In the genomic region with DNA sequence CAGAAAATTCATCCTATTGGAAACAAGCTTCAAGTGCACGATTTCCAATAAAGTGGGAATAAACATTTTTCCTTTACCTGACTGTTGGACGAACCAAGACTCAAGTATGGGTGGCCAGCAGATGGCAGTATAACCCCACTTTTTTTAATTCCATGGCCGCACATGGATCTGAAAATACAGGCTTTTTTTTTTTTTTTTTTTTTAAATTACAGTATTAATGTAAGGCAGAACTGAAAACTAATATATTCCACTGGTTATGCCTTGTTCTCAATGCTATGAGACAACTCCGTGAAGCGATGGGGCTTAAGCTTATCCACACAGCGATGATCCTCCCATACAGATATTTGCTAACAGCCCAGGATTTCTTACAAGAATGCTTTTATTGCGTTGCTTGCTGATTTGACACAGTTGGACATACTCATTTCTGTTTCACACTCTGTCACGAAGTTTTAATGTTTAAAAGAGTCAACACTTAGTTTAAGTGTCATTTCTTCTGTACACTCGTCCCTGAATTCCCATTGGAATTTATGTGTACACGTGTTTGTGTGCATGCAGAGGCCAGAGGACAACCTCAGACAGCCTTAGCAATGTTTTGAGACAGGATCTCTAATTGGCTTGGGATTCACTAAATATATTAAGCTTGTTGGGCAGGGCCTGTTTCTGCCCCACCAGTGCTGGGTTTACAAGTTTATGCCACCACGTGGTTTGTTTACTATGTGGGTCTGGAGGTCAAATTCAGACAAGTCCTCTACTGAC, we compare ENCODE assay signal across 7 mouse cellular contexts.
DNase-seq lines count a peak whose midpoint lies in the region; ATAC-seq and TF ChIP-seq lines count a peak whose summit lies in the region.

No protein-coding gene starts in this region.

- H3K9ac ChIP-seq in lung, embryonic 14.5 days, result no peak overlapping the region
- 0 out of 2 replicates have a peak overlapping the region, but pooled peaks have one; percentile 23 for H3K9ac ChIP-seq in midbrain, embryonic 14.5 days (replicated peaks; ENCODE audit: low read length)

- H3K36me3 ChIP-seq in lung, embryonic 14.5 days (ENCODE audit: insufficient read depth), result no peaks in the 10 kb centered on the region
- H3K36me3 ChIP-seq in midbrain, embryonic 14.5 days (ENCODE audit: control insufficient read depth, insufficient read depth, low read length), result no peaks in the 10 kb centered on the region

- peak; percentile 28; the same call in 1 of the 2 replicates for ATAC-seq in lung, embryonic 14.5 days (ENCODE audit: insufficient read depth)
- ATAC-seq in midbrain, embryonic 14.5 days (ENCODE audit: low FRiP score, low TSS enrichment), result peak; percentile 64
- ATAC-seq in erythroid progenitor cell, adult 5-6 weeks (replicated peaks; ENCODE audit: low FRiP score, poor library complexity, severe bottlenecking), result no peak

- no peaks in the 10 kb centered on the region for H3K9me3 ChIP-seq in lung, embryonic 14.5 days (ENCODE audit: low read depth, low read length)
- H3K9me3 ChIP-seq in midbrain, embryonic 14.5 days (ENCODE audit: control insufficient read depth, low read length), result no peaks in the 10 kb centered on the region

- H3K4me3 ChIP-seq in lung, embryonic 14.5 days (ENCODE audit: low read depth, low read length), result no peak overlapping the region
- H3K4me3 ChIP-seq in midbrain, embryonic 14.5 days (replicated peaks; ENCODE audit: low read depth, low read length), result no peak overlapping the region

- peak; percentile 89 for DNase-seq in lung, embryonic 14.5 days
- no peak for DNase-seq in lung, postnatal 4 days
- peak; percentile 10 for DNase-seq in c-Kit-positive CD71-positive TER-119-negative erythroid progenitor cells, embryonic 14.5 days (ENCODE audit: low read depth)
- peak; percentile 17 for DNase-seq in fibroblast of lung, adult 2 months (ENCODE audit: low read depth)
- DNase-seq in kidney, postnatal 10 days, result peak; percentile 58
- peak; percentile 93 for DNase-seq in midbrain, embryonic 14.5 days

- TF ChIP-seq CTCF in lung, embryonic 14.5 days (IDR thresholded peaks at IDR 0.05; ENCODE audit: low read depth), result peak; percentile 68

- no peaks in the 10 kb centered on the region for H3K4me1 ChIP-seq in lung, embryonic 14.5 days (ENCODE audit: insufficient read depth)
- H3K4me1 ChIP-seq in midbrain, embryonic 14.5 days (ENCODE audit: control insufficient read depth, insufficient read depth, low read length), result no peaks in the 10 kb centered on the region

- no peak overlapping the region for H3K27ac ChIP-seq in lung, embryonic 14.5 days (ENCODE audit: low read depth)
- 0 out of 2 replicates have a peak overlapping the region, but pooled peaks have one; percentile 8 for H3K27ac ChIP-seq in midbrain, embryonic 14.5 days (replicated peaks; ENCODE audit: low read depth, low read length)

- H3K4me2 ChIP-seq in lung, embryonic 14.5 days, result no peak overlapping the region; the same call in 1 of the 2 replicates
- peak overlapping the region; percentile 33; the same call in 1 of the 2 replicates for H3K4me2 ChIP-seq in midbrain, embryonic 14.5 days (ENCODE audit: low read length)

- 29% methylated on average over 11 of the region's 11 CpGs for WGBS in lung, embryonic 14.5 days
- 37% methylated on average over 11 of the region's 11 CpGs for WGBS in midbrain, embryonic 14.5 days

- no peaks in the 10 kb centered on the region for H3K27me3 ChIP-seq in lung, embryonic 14.5 days (ENCODE audit: insufficient read depth, low read length)
- no peaks in the 10 kb centered on the region for H3K27me3 ChIP-seq in midbrain, embryonic 14.5 days (ENCODE audit: control insufficient read depth, insufficient read depth, low read length)

Comparison
In these comparisons a context has a peak if more than half of its experiments do, and no peak if none do; other contexts are left out.
1. DNase-seq: peak in lung, embryonic 14.5 days (single experiment), c-Kit-positive CD71-positive TER-119-negative erythroid progenitor cells, embryonic 14.5 days (single experiment), fibroblast of lung, adult 2 months (single experiment), kidney, postnatal 10 days (single experiment) and midbrain, embryonic 14.5 days (single experiment); none in lung, postnatal 4 days (0 of 2).